Mouse (Mus musculus) limb, embryonic 11.5 days (tissue): ENCODE data around the gene Gm28539. TPM values are rescaled to one million over a fixed set of nuclear protein-coding genes. Genes with fewer than 3 reads are reported as not detected.

Source experiments
- ATAC-seq: fragments of 200-750 bp; cut with Nextera tagmentation; 2 replicates; pipeline ENCODE4 v1.8.0; 2017; ENCODE audit warnings: low read depth; ENCODE audit not compliant: insufficient number of reproducible peaks, low FRiP score, low TSS enrichment
- DNase-seq: peaks from one replicate; pipeline ENCODE4 v3.0.0-alpha.2; 2015; ENCODE audit warnings: low spot score
- H3K27ac ChIP-seq: fragments of 300-500 bp; sonication (generic); replicated peaks from 2 replicates; pipeline ENCODE4 v1.5.1; 2014; ENCODE audit warnings: low read depth, mild to moderate bottlenecking, low read length
- H3K27me3 ChIP-seq: fragments of 300-500 bp; sonication (generic); 2 replicates; pipeline ENCODE4 v1.6.1; 2014; ENCODE audit warnings: mild to moderate bottlenecking, low read length, mixed read lengths; ENCODE audit not compliant: control insufficient read depth, insufficient read depth
- H3K36me3 ChIP-seq: fragments of 300-500 bp; sonication (generic); 2 replicates; pipeline ENCODE4 v1.6.1; 2014; ENCODE audit warnings: mild to moderate bottlenecking, low read length, moderate library complexity, mixed read lengths; ENCODE audit not compliant: control insufficient read depth, insufficient read depth
- H3K4me1 ChIP-seq: fragments of 300-500 bp; sonication (generic); 2 replicates; pipeline ENCODE4 v1.6.1; 2014; ENCODE audit warnings: low read length, mixed read lengths; ENCODE audit not compliant: control insufficient read depth, insufficient read depth
- H3K4me2 ChIP-seq: fragments of 300-500 bp; sonication (generic); 2 replicates; pipeline ENCODE4 v1.6.1; 2014; ENCODE audit warnings: low read depth, mild to moderate bottlenecking, moderate library complexity; ENCODE audit not compliant: severe bottlenecking
- H3K4me3 ChIP-seq: fragments of 300-500 bp; sonication (generic); 2 replicates; pipeline ENCODE4 v1.5.1; 2014; ENCODE audit warnings: low read depth, low read length
- H3K9ac ChIP-seq: fragments of 300-500 bp; sonication (generic); 2 replicates; pipeline ENCODE4 v1.6.1; 2014; ENCODE audit warnings: mild to moderate bottlenecking, low read length
- H3K9me3 ChIP-seq: fragments of 300-500 bp; sonication (generic); 2 replicates; pipeline ENCODE4 v1.6.1; 2016; ENCODE audit warnings: low read length; ENCODE audit not compliant: control insufficient read depth
- WGBS: fragments of 180-500 bp; shearing (Covaris S2); extraction: QIAGEN DNeasy Blood & Tissue Kit; methylation state at CpG from one replicate; pipeline ENCODE4 v1.1.7; 2014; 5-methylcytosine and 5-hydroxymethylcytosine counted together
- polyA plus RNA-seq: library from polyadenylated mRNA; unstranded; fragments of >200 nt; fragmentation: Nextera tagmentation; extraction: Ambion mirVana; gene quantifications from 2 replicates; pipeline ENCODE4 v1.2.1, GENCODE M21; 2014

The Gm28539 gene
- not detected in 2 replicates for polyA plus RNA-seq

GRCm38 (mm10) chr16:18836468-18837208, at the start of gene Gm28539, which contains the start of gene 2510002D24Rik:
TSS of gene Gm28539 (plus strand) at chr16:18836584.
TSS of gene 2510002D24Rik (plus strand) at chr16:18836578.
- no peaks in the 10 kb centered on the region for H3K9me3 ChIP-seq
- peak; percentile 96 for DNase-seq
- no peaks in the 10 kb centered on the region for H3K27me3 ChIP-seq
- H3K9ac ChIP-seq: peak within 1 kb of the TSS; percentile 80
- peaks cover 11% of the 10 kb centered on the region for H3K36me3 ChIP-seq
- WGBS: 2% methylated on average over 46 of the region's 46 CpGs
- peak within 1 kb of the TSS; percentile 62 for H3K4me2 ChIP-seq
- H3K4me3 ChIP-seq: peak within 1 kb of the TSS; percentile 74
- no peaks in the 10 kb centered on the region for H3K4me1 ChIP-seq
- no peak within 1 kb of the TSS for H3K27ac ChIP-seq
- ATAC-seq: peak; percentile 96

GRCm38 (mm10) chr16:18786652-18787051, 49.7 kb upstream of the Gm28539 start:
- H3K4me2 ChIP-seq: no peak overlapping the region
- H3K27me3 ChIP-seq: no peaks in the 10 kb centered on the region
- 96% methylated on average over 10 of the region's 10 CpGs for WGBS
- H3K4me1 ChIP-seq: no peaks in the 10 kb centered on the region
- peaks cover 20% of the 10 kb centered on the region for H3K36me3 ChIP-seq
- H3K27ac ChIP-seq: no peak overlapping the region
- no peak overlapping the region for H3K4me3 ChIP-seq
- DNase-seq: no peak
- H3K9ac ChIP-seq: no peak overlapping the region
- H3K9me3 ChIP-seq: no peaks in the 10 kb centered on the region
- no peak for ATAC-seq

- 90% methylated on average over 10 of the region's 10 CpGs for WGBS
- DNase-seq (no peak), ATAC-seq (no peak)
- no peaks in the 10 kb centered on the region for H3K9me3 ChIP-seq
- no peaks in the 10 kb centered on the region for H3K27me3 ChIP-seq
- no peak overlapping the region for H3K27ac ChIP-seq
- peaks cover 20% of the 10 kb centered on the region for H3K36me3 ChIP-seq
- no peak overlapping the region for H3K4me2 ChIP-seq
- H3K9ac ChIP-seq: no peak overlapping the region
- H3K4me1 ChIP-seq: no peaks in the 10 kb centered on the region
- H3K4me3 ChIP-seq: no peak overlapping the region
These were observed 47.6 kb upstream of the Gm28539 start for GRCm38 (mm10) chr16:18788627-18789406.

- Histone ChIP-seq H3K27ac (no peak overlapping the region), H3K4me3 (no peak overlapping the region), H3K27me3 (no peaks in the 10 kb centered on the region), H3K4me1 (no peaks in the 10 kb centered on the region), H3K4me2 (no peak overlapping the region), H3K9ac (no peak overlapping the region), H3K36me3 (peaks cover 36% of the 10 kb centered on the region), H3K9me3 (no peaks in the 10 kb centered on the region)
- no peak for DNase-seq
- ATAC-seq: no peak
- WGBS: 95% methylated on average over 11 of the region's 11 CpGs
These were observed 41.0 kb upstream of the Gm28539 start for GRCm38 (mm10) chr16:18795223-18795899.

- DNase-seq (no peak), ATAC-seq (no peak)
- no peaks in the 10 kb centered on the region for H3K9me3 ChIP-seq
- H3K27ac ChIP-seq: no peak overlapping the region
- peaks cover 35% of the 10 kb centered on the region for H3K36me3 ChIP-seq
- 94% methylated on average over 7 of the region's 7 CpGs for WGBS
- H3K4me3 ChIP-seq: no peak overlapping the region
- no peaks in the 10 kb centered on the region for H3K4me1 ChIP-seq
- no peak overlapping the region for H3K4me2 ChIP-seq
- no peak overlapping the region for H3K9ac ChIP-seq
- no peaks in the 10 kb centered on the region for H3K27me3 ChIP-seq
These were observed 39.7 kb upstream of the Gm28539 start for GRCm38 (mm10) chr16:18796645-18797044.

- H3K9ac ChIP-seq: no peak overlapping the region
- H3K4me2 ChIP-seq: no peak overlapping the region
- H3K27ac ChIP-seq: no peak overlapping the region
- H3K4me1 ChIP-seq: no peaks in the 10 kb centered on the region
- peaks cover 32% of the 10 kb centered on the region for H3K36me3 ChIP-seq
- H3K4me3 ChIP-seq: no peak overlapping the region
- H3K9me3 ChIP-seq: no peaks in the 10 kb centered on the region
- ATAC-seq (no peak), DNase-seq (no peak)
- 91% methylated on average over 5 of the region's 5 CpGs for WGBS
- no peaks in the 10 kb centered on the region for H3K27me3 ChIP-seq
These were observed 38.2 kb upstream of the Gm28539 start for GRCm38 (mm10) chr16:18798151-18798550.

- DNase-seq: peak; percentile 32
- 76% methylated on average over 2 of the region's 2 CpGs for WGBS
These were observed 37.5 kb upstream of the Gm28539 start for GRCm38 (mm10) chr16:18798841-18799240.

GRCm38 (mm10) chr16:18805746-18806145, 30.6 kb upstream of the Gm28539 start:
- H3K27me3 ChIP-seq: no peaks in the 10 kb centered on the region
- no peak overlapping the region for H3K4me3 ChIP-seq
- H3K36me3 ChIP-seq: peaks cover 22% of the 10 kb centered on the region; the same call in 1 of the 2 replicates
- no peak overlapping the region for H3K9ac ChIP-seq
- DNase-seq (no peak), ATAC-seq (no peak)
- H3K4me2 ChIP-seq: no peak overlapping the region
- no peaks in the 10 kb centered on the region for H3K4me1 ChIP-seq
- WGBS: 100% methylated on average over 2 of the region's 2 CpGs
- no peak overlapping the region for H3K27ac ChIP-seq
- H3K9me3 ChIP-seq: no peaks in the 10 kb centered on the region

More at GRCm38 (mm10) chr16:18798841-18799240, 37.5 kb upstream of the Gm28539 start:
- Histone ChIP-seq H3K27ac (no peak overlapping the region), H3K27me3 (no peaks in the 10 kb centered on the region), H3K36me3 (peaks cover 35% of the 10 kb centered on the region), H3K9me3 (no peaks in the 10 kb centered on the region), H3K9ac (no peak overlapping the region), H3K4me2 (no peak overlapping the region), H3K4me3 (no peak overlapping the region), H3K4me1 (no peaks in the 10 kb centered on the region)
- no peak for ATAC-seq
